Mouse (Mus musculus) hindbrain, postnatal 0 days (tissue): Measurements from ENCODE around the gene Supt6. TPM values are rescaled to one million over a fixed set of nuclear protein-coding genes. Genes with fewer than 3 reads are reported as not detected.
A peak's percentile ranks its signal among the peaks of the same experiment; 100 is the strongest.

Experiments used
- ATAC-seq: fragments of 200-750 bp; cut with Nextera tagmentation; 2 replicates; pipeline ENCODE4 v1.8.0; 2017; ENCODE audit warnings: mild to moderate bottlenecking, moderate TSS enrichment, moderate library complexity
- DNase-seq: peaks from one replicate; pipeline ENCODE4 v3.0.0-alpha.2; 2015; ENCODE audit warnings: low spot score
- H3K27ac ChIP-seq: fragments of 300-500 bp; sonication (generic); 2 replicates; pipeline ENCODE4 v1.5.1; 2014; ENCODE audit warnings: mild to moderate bottlenecking
- H3K27me3 ChIP-seq: fragments of 300-500 bp; sonication (generic); 2 replicates; pipeline ENCODE4 v1.6.1; 2014; ENCODE audit warnings: low read length, mixed read lengths; ENCODE audit not compliant: insufficient read depth
- H3K36me3 ChIP-seq: fragments of 300-500 bp; sonication (generic); 2 replicates; pipeline ENCODE4 v1.6.1; 2014; ENCODE audit warnings: low read length, mixed read lengths; ENCODE audit not compliant: insufficient read depth
- H3K4me1 ChIP-seq: fragments of 300-500 bp; sonication (generic); 2 replicates; pipeline ENCODE4 v1.6.1; 2014; ENCODE audit warnings: antibody characterized with exemption, low read length, mixed read lengths; ENCODE audit not compliant: insufficient read depth
- H3K4me2 ChIP-seq: fragments of 300-500 bp; sonication (generic); 2 replicates; pipeline ENCODE4 v1.6.1; 2014; ENCODE audit warnings: low read depth, mild to moderate bottlenecking, low read length, moderate library complexity, mixed read lengths
- H3K4me3 ChIP-seq: fragments of 300-500 bp; sonication (generic); 2 replicates; pipeline ENCODE4 v1.5.1; 2014; ENCODE audit warnings: low read length
- H3K9ac ChIP-seq: fragments of 300-500 bp; sonication (generic); replicated peaks from 2 replicates; pipeline ENCODE4 v1.6.1; 2014; ENCODE audit warnings: mild to moderate bottlenecking, low read length, moderate library complexity, mixed read lengths
- H3K9me3 ChIP-seq: fragments of 300-500 bp; sonication (generic); 2 replicates; pipeline ENCODE4 v1.6.1; 2016; ENCODE audit warnings: low read length, mixed read lengths
- CTCF ChIP-seq: IDR thresholded peaks from 2 replicates; pipeline ENCODE4 v1.5.1; 2016; ENCODE audit warnings: antibody characterized with exemption, control low read depth, low read depth
- WGBS: fragments of 180-500 bp; shearing (Covaris S2); extraction: QIAGEN DNeasy Blood & Tissue Kit; methylation state at CpG from one replicate; pipeline ENCODE4 v1.1.7; 2014; 5-methylcytosine and 5-hydroxymethylcytosine counted together
- polyA plus RNA-seq: library from polyadenylated mRNA; unstranded; fragments of >200 nt; fragmentation: Nextera tagmentation; extraction: Ambion mirVana; gene quantifications from 2 replicates; pipeline ENCODE4 v1.2.1, GENCODE M21; 2015
- total RNA-seq: library from RNA; depleted of rRNA; stranded (reverse); fragments of >200 nt; gene quantifications from 2 replicates; pipeline ENCODE4 v1.2.3, GENCODE M21; 2014

Gene Supt6
- total and polyA plus RNA-seq, 2 experiments from 2014 or later: 19.0 to 36.0 TPM

GRCm38 (mm10) chr11:78178859-78179437, 66.8 kb downstream of the Supt6 start:
- Histone ChIP-seq H3K4me2 (peak overlapping the region; percentile 59), H3K36me3 (peaks cover 22% of the 10 kb centered on the region), H3K27ac (peak overlapping the region; percentile 91), H3K9ac (peak overlapping the region; percentile 67), H3K4me3 (peak overlapping the region; percentile 55), H3K4me1 (peaks cover 17% of the 10 kb centered on the region), H3K27me3 (no peaks in the 10 kb centered on the region), H3K9me3 (no peaks in the 10 kb centered on the region)
- peak; percentile 26; the same call in 1 of the 2 replicates for TF ChIP-seq CTCF
- DNase-seq (peak; percentile 89), ATAC-seq (peak; percentile 36)
- 3% methylated on average over 29 of the region's 29 CpGs for WGBS

DNA sequence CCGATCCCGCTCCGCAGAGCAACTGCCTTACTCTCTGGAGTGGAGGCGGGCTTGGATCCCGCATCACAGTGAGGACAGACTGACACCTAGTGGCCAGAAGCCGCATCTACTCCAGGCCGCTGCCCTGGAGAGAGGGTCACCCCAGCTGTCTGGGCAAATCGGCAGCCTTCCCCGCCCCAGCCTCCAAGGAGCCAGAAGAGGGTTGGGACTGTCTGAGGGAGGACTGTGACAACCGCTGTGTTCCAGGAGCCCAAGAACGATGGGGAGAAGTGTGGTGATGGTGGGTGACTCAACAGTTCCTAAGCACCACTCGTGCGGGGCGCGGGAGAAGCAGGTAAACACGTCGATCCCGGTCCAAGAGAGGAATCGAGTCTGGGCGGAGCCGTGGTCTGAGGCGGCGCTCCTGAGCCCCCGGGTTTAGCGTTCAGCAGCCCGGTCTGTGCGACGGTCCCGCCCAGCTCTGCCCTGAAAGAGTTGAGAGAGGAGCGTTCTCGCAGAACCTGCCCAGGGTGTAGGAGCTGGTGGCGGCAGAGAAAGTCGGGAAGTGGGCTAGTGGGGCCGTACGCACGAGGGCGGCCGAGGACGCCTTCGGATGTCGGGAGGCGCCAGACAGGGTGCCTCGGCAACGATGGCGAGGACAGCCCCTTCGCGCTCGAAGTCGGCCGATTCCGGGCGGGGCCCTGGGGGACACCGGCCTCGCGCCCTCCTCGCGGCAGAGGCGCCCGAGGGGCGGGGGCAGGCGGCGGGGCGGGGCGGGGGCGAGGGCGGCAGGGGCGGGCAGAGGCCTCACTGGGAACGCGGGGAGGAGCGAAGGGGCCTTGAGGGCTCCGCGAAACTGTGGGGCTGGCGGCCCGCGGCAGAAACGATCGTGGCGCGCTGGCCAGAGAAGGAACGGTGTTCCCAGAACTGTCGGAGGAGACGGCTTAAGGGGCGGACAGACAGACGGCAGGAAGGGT, 67.6 kb downstream of the Supt6 start:
- peak; percentile 97 for DNase-seq
- Histone ChIP-seq H3K9me3 (no peaks in the 10 kb centered on the region), H3K27me3 (no peaks in the 10 kb centered on the region), H3K4me2 (peak overlapping the region; percentile 59), H3K27ac (peak overlapping the region; percentile 91), H3K36me3 (peaks cover 22% of the 10 kb centered on the region), H3K4me1 (peaks cover 17% of the 10 kb centered on the region), H3K4me3 (peak overlapping the region; percentile 55), H3K9ac (peak overlapping the region; percentile 67)
- 3% methylated on average over 59 of the region's 84 CpGs for WGBS
- peak; percentile 99 for TF ChIP-seq CTCF
- peak; percentile 84 for ATAC-seq

DNA sequence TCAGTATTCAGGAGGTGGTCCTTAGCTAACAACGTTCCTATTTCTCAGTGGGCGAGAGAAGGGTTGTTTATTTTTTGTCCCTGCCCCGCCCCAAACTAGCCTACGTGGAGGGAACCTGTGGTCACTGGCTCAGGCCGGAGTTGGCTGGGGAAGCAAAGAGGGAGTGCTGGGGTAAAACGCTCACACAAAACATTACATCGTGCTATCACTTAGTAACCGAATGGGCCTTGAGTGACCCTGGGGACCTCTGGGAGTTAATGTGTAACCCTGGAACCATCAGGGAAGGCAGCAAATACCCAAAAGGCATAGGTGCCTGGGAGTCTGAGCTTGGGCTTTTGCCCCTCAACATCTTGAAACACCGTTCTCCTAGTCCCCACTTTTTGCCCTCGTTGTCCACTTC, 68.3 kb downstream of the Supt6 start:
- H3K27me3 ChIP-seq: no peaks in the 10 kb centered on the region
- H3K27ac ChIP-seq: peak overlapping the region; percentile 91
- ATAC-seq (no peak), DNase-seq (no peak)
- H3K36me3 ChIP-seq: peaks cover 22% of the 10 kb centered on the region
- no peak for TF ChIP-seq CTCF
- peak overlapping the region; percentile 59 for H3K4me2 ChIP-seq
- H3K4me3 ChIP-seq: peak overlapping the region; percentile 55
- no peaks in the 10 kb centered on the region for H3K9me3 ChIP-seq
- peaks cover 17% of the 10 kb centered on the region for H3K4me1 ChIP-seq
- 2% methylated on average over 10 of the region's 10 CpGs for WGBS
- H3K9ac ChIP-seq: 0 out of 2 replicates have a peak overlapping the region, but pooled peaks have one; percentile 9

GRCm38 (mm10) chr11:78176905-78177331, 68.9 kb downstream of the Supt6 start:
- H3K27ac ChIP-seq: peak overlapping the region; percentile 91; the same call in 1 of the 2 replicates
- H3K9ac ChIP-seq: peak overlapping the region; percentile 46; the same call in 1 of the 2 replicates
- H3K4me2 ChIP-seq: peak overlapping the region; percentile 59
- no peaks in the 10 kb centered on the region for H3K27me3 ChIP-seq
- ATAC-seq: no peak
- H3K36me3 ChIP-seq: peaks cover 22% of the 10 kb centered on the region
- 1% methylated on average over 23 of the region's 23 CpGs for WGBS
- H3K9me3 ChIP-seq: no peaks in the 10 kb centered on the region
- peak overlapping the region; percentile 55 for H3K4me3 ChIP-seq
- TF ChIP-seq CTCF: no peak
- H3K4me1 ChIP-seq: peaks cover 14% of the 10 kb centered on the region
- no peak for DNase-seq

GRCm38 (mm10) chr11:78176402-78176862, 69.4 kb downstream of the Supt6 start, which contains the start of the genes Nek8 and Tlcd1:
TSS of gene Nek8 (minus strand) at chr11:78176675.
TSS of gene Tlcd1 (plus strand) at chr11:78176711.
- WGBS: under 1% methylated on average over 32 of the region's 32 CpGs
- Histone ChIP-seq H3K9ac (peak within 1 kb of the TSS; percentile 46), H3K9me3 (no peaks in the 10 kb centered on the region), H3K4me2 (peak within 1 kb of the TSS; percentile 59), H3K27ac (peak within 1 kb of the TSS; percentile 91), H3K4me3 (peak within 1 kb of the TSS; percentile 55), H3K27me3 (no peaks in the 10 kb centered on the region), H3K36me3 (peaks cover 20% of the 10 kb centered on the region), H3K4me1 (peaks cover 9% of the 10 kb centered on the region; the same call in 1 of the 2 replicates)
- TF ChIP-seq CTCF: no peak
- peak; percentile 90 for DNase-seq
- peak; percentile 64 for ATAC-seq

DNA sequence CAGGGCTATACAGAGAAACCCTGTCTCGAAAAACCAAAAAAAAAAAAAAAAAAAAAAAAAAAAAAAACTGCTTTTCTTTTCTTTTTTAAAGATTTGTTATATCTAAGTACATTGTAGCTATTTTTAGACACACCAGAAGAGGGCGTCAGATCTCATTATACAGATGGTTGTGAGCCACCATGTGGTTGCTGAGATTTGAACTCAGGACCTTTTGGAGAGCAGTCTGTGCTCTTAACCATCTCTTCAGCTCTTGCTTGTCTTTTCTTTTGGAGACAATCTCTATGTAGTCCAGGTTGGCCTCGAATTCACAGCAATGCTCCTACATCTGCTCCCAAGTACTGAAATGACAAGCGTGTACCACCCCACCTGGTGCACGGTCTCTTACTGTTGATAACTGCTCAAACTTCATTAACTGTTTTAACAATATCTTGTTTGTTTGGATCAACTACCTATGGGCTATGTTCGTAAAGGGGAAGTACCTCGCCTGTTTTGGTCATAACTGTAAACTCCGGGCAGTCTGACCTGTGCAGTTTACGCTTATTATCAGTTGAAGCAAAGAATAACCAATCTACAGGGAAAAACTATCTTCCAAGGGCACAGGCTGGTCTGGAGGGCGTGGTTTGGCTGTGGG, 69.9 kb downstream of the Supt6 start:
- peak overlapping the region; percentile 91; the same call in 1 of the 2 replicates for H3K27ac ChIP-seq
- no peaks in the 10 kb centered on the region for H3K9me3 ChIP-seq
- H3K27me3 ChIP-seq: no peaks in the 10 kb centered on the region
- ATAC-seq (no peak), DNase-seq (no peak)
- peak overlapping the region; percentile 55 for H3K4me3 ChIP-seq
- H3K36me3 ChIP-seq: peaks cover 15% of the 10 kb centered on the region
- peak; percentile 20; the same call in 1 of the 2 replicates for TF ChIP-seq CTCF
- peak overlapping the region; percentile 46; the same call in 1 of the 2 replicates for H3K9ac ChIP-seq
- peak overlapping the region; percentile 59 for H3K4me2 ChIP-seq
- peaks cover 9% of the 10 kb centered on the region; the same call in 1 of the 2 replicates for H3K4me1 ChIP-seq
- 4% methylated on average over 9 of the region's 10 CpGs for WGBS
